In the genomic region with DNA sequence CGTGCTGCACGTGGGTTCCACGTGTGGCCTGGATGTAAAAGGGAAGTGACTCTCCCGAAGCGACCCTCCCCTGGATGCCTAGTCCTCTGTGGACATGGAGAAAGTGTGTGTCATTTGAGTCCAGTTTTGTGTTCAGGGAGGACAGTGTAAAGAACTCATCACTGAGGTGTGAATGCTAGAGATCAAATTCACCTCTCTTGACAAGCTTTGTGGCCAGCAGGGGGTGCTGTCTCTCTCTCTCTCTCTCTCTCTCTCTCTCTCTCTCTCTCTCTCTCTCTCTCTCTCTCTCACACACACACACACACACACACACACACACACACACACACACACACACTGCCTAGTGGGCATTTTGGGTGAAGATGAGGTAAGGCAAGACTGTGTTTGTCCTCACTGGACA, we compare ENCODE assay signal across 9 mouse cellular contexts.
DNase-seq lines count a peak whose midpoint lies in the region; ATAC-seq and TF ChIP-seq lines count a peak whose summit lies in the region.
"Had no signal": no experiment of that assay in that cellular context is flagged by ENCODE, and none has a peak within 500 bp of the region (broad histone marks: within the 10 kb centered on the region; RNA-seq: fewer than 3 reads in every experiment).

No protein-coding gene starts in this region.

- H3K4me3 ChIP-seq in heart, adult 2 months: no peak overlapping the region
- H3K4me3 ChIP-seq in lung, adult 2 months (replicated peaks; ENCODE audit: extremely low read depth, low read depth, low read length): no peak overlapping the region
- H3K4me3 ChIP-seq in liver, postnatal 0 days (ENCODE audit: low read depth, low read length): no peak overlapping the region
- H3K4me3 ChIP-seq: liver, embryonic 13.5 days had no signal

- H3K4me2 ChIP-seq in liver, postnatal 0 days (ENCODE audit: low read depth, low read length): no peak overlapping the region
- H3K4me2 ChIP-seq: liver, embryonic 13.5 days had no signal

- H3K36me3 ChIP-seq in heart, adult 2 months (ENCODE audit: control insufficient read depth, insufficient read depth, low read length): no peaks in the 10 kb centered on the region
- no peaks in the 10 kb centered on the region for H3K36me3 ChIP-seq in liver, postnatal 0 days (replicated peaks; ENCODE audit: insufficient read depth, low read length)
- H3K36me3 ChIP-seq: liver, embryonic 13.5 days had no signal

- 74% methylated on average over 5 of the region's 5 CpGs for WGBS in heart, adult 2 months
- 80% methylated on average over 5 of the region's 5 CpGs for WGBS in lung, adult 2 months
- WGBS in liver, postnatal 0 days (ENCODE audit: insufficient replicate concordance): 59% methylated on average over 5 of the region's 5 CpGs

- peak; percentile 42 for TF ChIP-seq CTCF in heart, adult 2 months (IDR thresholded peaks at IDR 0.05)
- TF ChIP-seq CTCF in lung, adult 2 months (IDR thresholded peaks at IDR 0.05; ENCODE audit: insufficient read depth, low read length): no peak
- peak; percentile 44; the same call in 1 of the 2 replicates for TF ChIP-seq CTCF in liver, postnatal 0 days (IDR thresholded peaks at IDR 0.05; ENCODE audit: low read depth)

- ATAC-seq in liver, postnatal 0 days: no peak

- no peak overlapping the region for H3K27ac ChIP-seq in heart, adult 2 months
- no peak overlapping the region for H3K27ac ChIP-seq in liver, postnatal 0 days (ENCODE audit: low read depth)
- H3K27ac ChIP-seq: liver, embryonic 13.5 days had no signal

- no peaks in the 10 kb centered on the region for H3K79me2 ChIP-seq in heart, adult 2 months (replicated peaks; ENCODE audit: control insufficient read depth, insufficient read depth, low read length)

- H3K27me3 ChIP-seq in heart, adult 2 months (ENCODE audit: control insufficient read depth, insufficient read depth, low read length): no peaks in the 10 kb centered on the region
- no peaks in the 10 kb centered on the region for H3K27me3 ChIP-seq in liver, postnatal 0 days (ENCODE audit: insufficient read depth, low read length)
- H3K27me3 ChIP-seq: liver, embryonic 13.5 days had no signal

- H3K4me1 ChIP-seq in heart, adult 2 months (ENCODE audit: control insufficient read depth, insufficient read depth, low read length): no peaks in the 10 kb centered on the region
- no peaks in the 10 kb centered on the region for H3K4me1 ChIP-seq in lung, adult 2 months (ENCODE audit: control insufficient read depth, insufficient read depth, low read length)
- no peaks in the 10 kb centered on the region for H3K4me1 ChIP-seq in liver, postnatal 0 days (ENCODE audit: insufficient read depth)
- H3K4me1 ChIP-seq: liver, embryonic 13.5 days had no signal

- intact Hi-C loops in heart, adult 2 months (cut with DNase I): no loop called here

- no peak for TF ChIP-seq EP300 in heart, adult 2 months (IDR thresholded peaks at IDR 0.05; ENCODE audit: insufficient read depth, low read depth, low read length)
- no peak for TF ChIP-seq EP300 in liver, postnatal 0 days (IDR thresholded peaks at IDR 0.05; ENCODE audit: low read depth)

- no peaks in the 10 kb centered on the region for H3K9me3 ChIP-seq in liver, postnatal 0 days (ENCODE audit: low read length)
- H3K9me3 ChIP-seq: liver, embryonic 13.5 days had no signal

- no peak for TF ChIP-seq POLR2A in heart, adult 2 months (IDR thresholded peaks at IDR 0.05; ENCODE audit: insufficient read depth, low read depth, low read length)
- TF ChIP-seq POLR2A in lung, adult 2 months (IDR thresholded peaks at IDR 0.05; ENCODE audit: borderline replicate concordance, extremely low read depth, low read depth, low read length): no peak

- no peak overlapping the region for H3K9ac ChIP-seq in heart, adult 2 months (ENCODE audit: low read depth, low read length)
- H3K9ac ChIP-seq in liver, postnatal 0 days (replicated peaks): no peak overlapping the region
- H3K9ac ChIP-seq: liver, embryonic 13.5 days had no signal

- no peak for DNase-seq in heart, adult 2 months
- DNase-seq in heart, adult 11 months: no peak
- peak; percentile 31 for DNase-seq in lung, postnatal 14 days
- no peak for DNase-seq in lung, adult 2 months
- peak; percentile 58 to 64 for DNase-seq in cerebellum, postnatal 36 days
- DNase-seq in liver, postnatal 0 days: peak; percentile 23
- no peak for DNase-seq in ovary, adult 18-20 months (ENCODE audit: low spot score)
- DNase-seq in B cell, adult 2 months: no peak
- DNase-seq: liver, embryonic 13.5 days had no signal

Comparison
In these comparisons a context has a peak if more than half of its experiments do, and no peak if none do; other contexts are left out.
1. DNase-seq: peak in lung, postnatal 14 days (single experiment), cerebellum, postnatal 36 days (2 of 2) and liver, postnatal 0 days (single experiment); none in heart, adult 2 months (0 of 2), heart, adult 11 months (single experiment), lung, adult 2 months (single experiment), ovary, adult 18-20 months (single experiment) and B cell, adult 2 months (0 of 2).